Mouse (Mus musculus) ES-Bruce4 (cell line): ENCODE results near the gene Tmem87b.

ENCODE experiments used
- CTCF ChIP-seq: IDR thresholded peaks from one replicate; pipeline ENCODE4 v1.8.1; 2011; ENCODE audit warnings: low read depth, low read length
- EP300 ChIP-seq: IDR thresholded peaks from 2 replicates; pipeline ENCODE4 v1.6.1; 2011; ENCODE audit warnings: low read depth, low read length; ENCODE audit not compliant: insufficient read depth
- POLR2A ChIP-seq: IDR thresholded peaks from one replicate; pipeline ENCODE4 v1.8.1; 2011; ENCODE audit warnings: low read length; ENCODE audit not compliant: insufficient read depth

- TF ChIP-seq CTCF (no peak), POLR2A (no peak), EP300 (no peak)
Observed at GRCm38 (mm10) chr2:128863777-128864331, 45.9 kb downstream of the Tmem87b start.
